Mouse (Mus musculus): ENCODE data around the gene Krtap28-13. TPM values are rescaled to one million over a fixed set of nuclear protein-coding genes. Genes with fewer than 3 reads are reported as not detected.
A peak's percentile ranks its signal among the peaks of the same experiment; 100 is the strongest.

Krtap28-13 gene
- polyA plus RNA-seq, 1 experiment from 2014 or later: not detected

DNA sequence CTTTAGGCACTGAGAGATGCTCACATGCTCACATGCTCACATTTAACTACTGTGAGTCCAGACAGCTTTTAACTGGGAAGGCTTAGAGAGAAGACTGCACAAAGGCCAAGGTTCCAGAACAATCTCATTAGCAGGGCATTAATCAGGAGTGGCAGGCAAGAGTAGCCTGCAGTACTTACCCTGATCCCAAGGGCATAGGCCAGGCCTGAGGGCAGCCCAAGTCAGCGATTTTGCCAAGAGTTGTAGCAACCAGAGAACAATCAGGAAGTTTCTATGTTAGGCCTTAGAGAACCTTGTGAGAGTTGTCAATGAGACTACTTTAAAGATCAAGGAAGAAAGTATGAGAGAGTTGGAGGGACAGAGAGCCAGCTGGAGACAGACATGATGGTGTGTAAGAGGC is 2.2 kb upstream of the Krtap28-13 start:
- Histone ChIP-seq H3K27ac (no peak overlapping the region), H3K36me3 (no peaks in the 10 kb centered on the region), H3K9ac (no peak overlapping the region), H3K4me3 (no peak overlapping the region), H3K27me3 (no peaks in the 10 kb centered on the region), H3K9me3 (no peaks in the 10 kb centered on the region), H3K4me2 (replicated peaks) (no peak overlapping the region), H3K4me1 (no peaks in the 10 kb centered on the region)
- ATAC-seq (ENCODE audit: low FRiP score, low read depth): no peak
- 63% methylated on average over 1 of the region's 1 CpGs for WGBS

DNA sequence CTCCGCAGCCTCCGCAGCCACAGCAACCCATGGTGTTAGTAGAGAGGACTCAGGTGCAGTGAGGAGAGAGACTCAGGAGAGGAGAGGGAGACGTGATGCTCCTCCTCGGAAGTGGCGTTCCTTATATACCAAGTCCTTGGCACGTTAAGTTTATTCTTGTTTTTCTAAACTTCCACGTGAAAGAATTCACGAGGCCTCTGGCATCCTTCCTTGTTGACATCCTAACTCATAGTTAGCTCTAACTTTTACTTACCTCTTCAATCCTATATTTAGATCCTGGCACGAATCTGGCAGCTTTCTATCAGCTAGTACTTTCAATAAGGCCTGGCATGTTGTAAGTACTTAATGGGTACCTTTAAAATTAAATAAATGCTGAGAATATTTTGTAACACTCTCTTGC is 1.5 kb upstream of the Krtap28-13 start, which contains the start of gene A030005K14Rik:
A030005K14Rik (minus strand) TSS at position 101 of the 400 bp plus-strand sequence.
- Histone ChIP-seq H3K4me1 (no peaks in the 10 kb centered on the region), H3K27ac (no peak within 1 kb of the TSS), H3K4me2 (replicated peaks) (no peak within 1 kb of the TSS), H3K27me3 (no peaks in the 10 kb centered on the region), H3K9me3 (no peaks in the 10 kb centered on the region), H3K36me3 (no peaks in the 10 kb centered on the region), H3K4me3 (no peak within 1 kb of the TSS), H3K9ac (no peak within 1 kb of the TSS)
- WGBS: 90% methylated on average over 9 of the region's 9 CpGs
- ATAC-seq (ENCODE audit: low FRiP score, low read depth): no peak

GRCm38 (mm10) chr1:83064851-83065250 is 4.1 kb downstream of the Krtap28-13 start:
- H3K4me1 ChIP-seq: no peaks in the 10 kb centered on the region
- ATAC-seq (ENCODE audit: low FRiP score, low read depth): no peak

DNA sequence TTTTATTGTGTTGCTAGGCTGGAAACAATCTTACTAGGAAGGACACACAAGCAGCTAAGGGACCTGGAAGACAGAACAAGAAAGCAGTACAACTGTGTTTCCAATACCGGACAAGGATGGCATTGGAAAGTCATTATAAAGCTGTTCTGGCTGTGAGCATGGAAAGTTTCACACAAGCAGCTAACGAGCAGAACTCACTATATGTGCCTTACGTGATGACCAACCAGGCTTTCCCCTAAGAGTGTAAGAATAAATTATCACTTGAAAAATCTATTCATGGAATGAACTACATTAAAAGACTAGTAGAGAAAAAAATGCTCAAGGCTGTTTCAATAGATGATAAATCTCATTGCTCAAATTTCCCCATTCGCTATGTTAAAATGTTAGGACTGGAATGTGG is 5.8 kb downstream of the Krtap28-13 start:
- Histone ChIP-seq H3K9me3 (no peaks in the 10 kb centered on the region), H3K4me3 (no peak overlapping the region), H3K9ac (no peak overlapping the region), H3K36me3 (no peaks in the 10 kb centered on the region), H3K27ac (no peak overlapping the region), H3K4me1 (no peaks in the 10 kb centered on the region), H3K27me3 (no peaks in the 10 kb centered on the region), H3K4me2 (replicated peaks) (no peak overlapping the region)
- ATAC-seq (ENCODE audit: low FRiP score, low read depth): no peak
- 68% methylated on average over 4 of the region's 4 CpGs for WGBS

More at GRCm38 (mm10) chr1:83064851-83065250, 4.1 kb downstream of the Krtap28-13 start:
- Histone ChIP-seq H3K27me3 (no peaks in the 10 kb centered on the region), H3K4me3 (no peak overlapping the region), H3K9ac (no peak overlapping the region), H3K27ac (no peak overlapping the region), H3K4me2 (replicated peaks) (no peak overlapping the region), H3K9me3 (no peaks in the 10 kb centered on the region), H3K36me3 (no peaks in the 10 kb centered on the region)
- 26% methylated on average over 3 of the region's 3 CpGs for WGBS

DNA sequence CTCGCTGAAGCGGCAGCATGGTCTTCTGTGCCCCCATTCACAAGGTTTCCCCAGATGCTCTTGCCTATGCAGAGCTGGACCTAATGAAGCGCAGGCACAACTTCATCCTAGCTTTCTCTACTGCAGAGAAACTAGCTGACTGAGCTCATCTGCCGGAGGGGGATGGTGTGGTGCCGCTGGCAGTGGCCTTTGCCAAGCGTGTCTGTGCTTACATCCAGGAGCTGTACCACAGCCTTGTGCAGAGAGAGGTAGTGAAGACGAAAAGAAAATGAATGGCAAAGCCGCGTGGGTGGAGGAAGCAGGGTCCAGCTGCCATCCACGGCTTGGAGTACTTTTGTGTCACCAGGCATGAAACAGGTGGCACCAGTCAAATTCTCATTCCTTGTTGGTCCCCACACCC is 6.5 kb downstream of the Krtap28-13 start:
- H3K4me2 ChIP-seq (replicated peaks): no peak overlapping the region
- no peak overlapping the region for H3K4me3 ChIP-seq
- H3K27ac ChIP-seq: no peak overlapping the region
- no peak for ATAC-seq (ENCODE audit: low FRiP score, low read depth)
- H3K4me1 ChIP-seq: no peaks in the 10 kb centered on the region
- H3K9me3 ChIP-seq: no peaks in the 10 kb centered on the region
- H3K27me3 ChIP-seq: no peaks in the 10 kb centered on the region
- H3K9ac ChIP-seq: no peak overlapping the region
- 86% methylated on average over 10 of the region's 10 CpGs for WGBS
- no peaks in the 10 kb centered on the region for H3K36me3 ChIP-seq

- peak overlapping the region; percentile 53 for H3K4me2 ChIP-seq (replicated peaks)
- no peaks in the 10 kb centered on the region for H3K4me1 ChIP-seq
- no peak overlapping the region for H3K27ac ChIP-seq
- H3K4me3 ChIP-seq: peak overlapping the region; percentile 28
- no peaks in the 10 kb centered on the region for H3K9me3 ChIP-seq
- no peaks in the 10 kb centered on the region for H3K27me3 ChIP-seq
- 43% methylated on average over 15 of the region's 15 CpGs for WGBS
- ATAC-seq (ENCODE audit: low FRiP score, low read depth): no peak
- no peak overlapping the region for H3K9ac ChIP-seq
- H3K36me3 ChIP-seq: no peaks in the 10 kb centered on the region
Observed at GRCm38 (mm10) chr1:83075526-83076189, 14.9 kb downstream of the Krtap28-13 start.

GRCm38 (mm10) chr1:83076190-83076917 is 15.6 kb downstream of the Krtap28-13 start:
- H3K9me3 ChIP-seq: no peaks in the 10 kb centered on the region
- no peak overlapping the region for H3K27ac ChIP-seq
- 47% methylated on average over 11 of the region's 11 CpGs for WGBS
- no peak overlapping the region for H3K9ac ChIP-seq
- H3K4me3 ChIP-seq: peak overlapping the region; percentile 28
- peak overlapping the region; percentile 53 for H3K4me2 ChIP-seq (replicated peaks)
- H3K36me3 ChIP-seq: no peaks in the 10 kb centered on the region
- ATAC-seq (ENCODE audit: low FRiP score, low read depth): peak; percentile 72; the same call in 1 of the 2 replicates
- H3K4me1 ChIP-seq: no peaks in the 10 kb centered on the region
- no peaks in the 10 kb centered on the region for H3K27me3 ChIP-seq

DNA sequence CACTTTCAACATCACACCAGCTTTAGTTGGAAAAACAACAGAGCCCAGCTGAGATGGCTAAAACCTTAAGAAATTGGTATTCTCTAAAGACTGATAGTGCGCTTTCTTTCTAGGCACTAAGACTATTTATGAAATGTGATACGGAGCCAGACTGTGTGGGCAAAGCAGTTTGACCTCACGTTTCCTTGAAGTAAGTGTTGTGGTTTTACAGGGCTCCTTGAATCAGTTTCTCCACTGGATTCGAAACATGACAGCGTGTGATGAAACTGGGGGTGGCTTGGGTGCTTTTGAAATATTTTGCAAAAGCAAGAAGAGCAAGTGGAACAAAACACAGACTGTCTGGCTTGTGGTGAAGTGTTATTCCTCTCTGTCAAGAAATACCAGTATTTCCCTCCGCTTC is 16.3 kb downstream of the Krtap28-13 start:
- Histone ChIP-seq H3K4me1 (no peaks in the 10 kb centered on the region), H3K9ac (no peak overlapping the region), H3K27ac (no peak overlapping the region), H3K36me3 (no peaks in the 10 kb centered on the region), H3K9me3 (no peaks in the 10 kb centered on the region), H3K27me3 (no peaks in the 10 kb centered on the region), H3K4me3 (no peak overlapping the region), H3K4me2 (replicated peaks) (no peak overlapping the region)
- 77% methylated on average over 6 of the region's 6 CpGs for WGBS
- no peak for ATAC-seq (ENCODE audit: low FRiP score, low read depth)

GRCm38 (mm10) chr1:83084790-83085189 is 24.1 kb downstream of the Krtap28-13 start:
- Histone ChIP-seq H3K4me3 (no peak overlapping the region), H3K27ac (no peak overlapping the region), H3K9ac (no peak overlapping the region), H3K4me2 (replicated peaks) (no peak overlapping the region), H3K27me3 (no peaks in the 10 kb centered on the region), H3K9me3 (no peaks in the 10 kb centered on the region), H3K36me3 (no peaks in the 10 kb centered on the region), H3K4me1 (no peaks in the 10 kb centered on the region)
- WGBS: 90% methylated on average over 2 of the region's 2 CpGs
- ATAC-seq (ENCODE audit: low FRiP score, low read depth): no peak

- Histone ChIP-seq H3K9ac (no peak overlapping the region), H3K27me3 (no peaks in the 10 kb centered on the region), H3K4me1 (no peaks in the 10 kb centered on the region), H3K4me2 (replicated peaks) (no peak overlapping the region), H3K4me3 (no peak overlapping the region), H3K27ac (no peak overlapping the region), H3K9me3 (no peaks in the 10 kb centered on the region), H3K36me3 (no peaks in the 10 kb centered on the region)
- 74% methylated on average over 3 of the region's 3 CpGs for WGBS
- ATAC-seq (ENCODE audit: low FRiP score, low read depth): no peak
Observed at GRCm38 (mm10) chr1:83091268-83091667, 30.5 kb downstream of the Krtap28-13 start.

- Histone ChIP-seq H3K9me3 (no peaks in the 10 kb centered on the region), H3K4me2 (replicated peaks) (no peak overlapping the region), H3K9ac (no peak overlapping the region), H3K4me3 (no peak overlapping the region), H3K4me1 (peaks cover 8% of the 10 kb centered on the region; the same call in 1 of the 2 replicates), H3K27ac (no peak overlapping the region), H3K36me3 (no peaks in the 10 kb centered on the region), H3K27me3 (no peaks in the 10 kb centered on the region)
- ATAC-seq (ENCODE audit: low FRiP score, low read depth): no peak
- 39% methylated on average over 4 of the region's 4 CpGs for WGBS
Observed at GRCm38 (mm10) chr1:83096935-83097334, 36.2 kb downstream of the Krtap28-13 start.

DNA sequence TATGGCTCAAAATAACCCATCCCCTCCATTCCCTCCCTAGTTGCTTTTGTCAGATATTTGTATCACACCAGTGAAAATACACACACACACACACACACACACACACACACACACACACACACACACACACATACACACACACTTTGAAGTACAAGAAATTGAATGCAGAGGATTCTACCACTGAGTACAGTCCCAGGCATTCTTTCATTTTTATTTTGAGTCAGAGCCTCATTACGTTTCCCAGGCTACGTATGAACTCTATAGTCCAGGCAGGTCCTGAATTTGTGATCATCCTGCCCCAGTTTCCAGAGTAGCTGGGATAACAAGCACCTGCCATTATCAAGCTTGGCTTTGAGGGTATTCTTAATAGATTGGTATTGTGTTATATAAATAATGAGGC is 38.4 kb downstream of the Krtap28-13 start:
- H3K27me3 ChIP-seq: no peaks in the 10 kb centered on the region
- H3K4me3 ChIP-seq: no peak overlapping the region
- 86% methylated on average over 2 of the region's 2 CpGs for WGBS
- peaks cover 9% of the 10 kb centered on the region; the same call in 1 of the 2 replicates for H3K4me1 ChIP-seq
- no peak for ATAC-seq (ENCODE audit: low FRiP score, low read depth)
- H3K9ac ChIP-seq: no peak overlapping the region
- H3K36me3 ChIP-seq: no peaks in the 10 kb centered on the region
- H3K27ac ChIP-seq: no peak overlapping the region
- H3K4me2 ChIP-seq (replicated peaks): no peak overlapping the region
- no peaks in the 10 kb centered on the region for H3K9me3 ChIP-seq

All from limb, embryonic 13.5 days (tissue).